Mouse (Mus musculus) C2C12 (cell line): ENCODE results near the gene Lpcat3.

Experiments used
- CEBPB ChIP-seq: IDR thresholded peaks from one replicate; pipeline ENCODE4 v1.6.1; 2011; ENCODE audit warnings: low read depth, mild to moderate bottlenecking, control low read depth, moderate library complexity
- CTCF ChIP-seq: IDR thresholded peaks from one replicate; pipeline ENCODE4 v1.5.1; 2011; ENCODE audit not compliant: control insufficient read depth, insufficient read depth, insufficient read length
- MAX ChIP-seq: IDR thresholded peaks from one replicate; pipeline ENCODE4 v1.6.1; 2011; ENCODE audit warnings: mild to moderate bottlenecking, control low read depth
- MYOD1 ChIP-seq: IDR thresholded peaks from one replicate; pipeline ENCODE4 v1.6.1; 2011; ENCODE audit warnings: low read depth; ENCODE audit not compliant: control insufficient read depth, insufficient read length

- no peak for TF ChIP-seq CTCF
- no peak for TF ChIP-seq MAX
- TF ChIP-seq CEBPB = no peak
- no peak for TF ChIP-seq MYOD1
Observed at GRCm38 (mm10) chr6:124664256-124664655, 1.4 kb downstream of the Lpcat3 start.
